Comparison of ENCODE assay signal across 7 mouse cellular contexts in the genomic region with DNA sequence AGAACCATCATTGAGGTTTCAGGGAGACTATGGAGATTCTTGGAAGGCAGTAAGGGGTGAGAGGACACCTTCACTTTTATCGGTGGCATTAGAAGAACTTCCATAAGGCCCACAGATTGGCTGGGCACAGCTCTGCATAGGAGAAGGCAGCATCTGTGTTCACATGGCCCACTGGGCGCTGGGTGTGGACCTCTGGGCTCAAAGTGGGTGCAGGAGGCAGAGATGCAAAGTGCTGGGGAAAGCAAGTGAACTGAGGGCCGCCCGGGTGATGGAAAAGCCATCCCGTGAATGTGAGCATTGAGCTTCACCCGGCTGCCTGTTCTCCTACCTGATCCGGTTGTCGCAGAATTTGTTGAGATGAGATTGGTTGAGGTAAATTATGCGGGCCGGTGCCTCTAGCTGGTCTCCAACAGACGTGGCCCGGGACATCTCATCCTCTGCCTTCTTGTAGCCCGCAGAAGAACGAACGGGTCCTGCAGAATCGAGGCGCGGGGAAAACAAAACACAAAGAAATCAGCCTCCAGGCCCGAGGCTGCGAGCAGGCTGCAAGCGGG.
DNase-seq lines count a peak whose midpoint lies in the region; ATAC-seq lines count a peak whose summit lies in the region.

No protein-coding gene starts in this region.

- no peaks in the 10 kb centered on the region for H3K9me3 ChIP-seq in lung, embryonic 16.5 days (ENCODE audit: control insufficient read depth, low read length)
- H3K9me3 ChIP-seq in forebrain, embryonic 15.5 days, result no peaks in the 10 kb centered on the region
- no peaks in the 10 kb centered on the region for H3K9me3 ChIP-seq in limb, embryonic 15.5 days
- H3K9me3 ChIP-seq in stomach, embryonic 14.5 days (ENCODE audit: control insufficient read depth, low read depth, low read length), result no peaks in the 10 kb centered on the region

- DNase-seq in lung, postnatal 10 days, result no peak
- no peak for DNase-seq in adrenal gland, postnatal 14 days
- DNase-seq in spleen, adult 18-20 months, result no peak

- H3K27ac ChIP-seq in lung, embryonic 16.5 days (ENCODE audit: low read length), result no peak overlapping the region
- H3K27ac ChIP-seq in forebrain, embryonic 15.5 days (replicated peaks), result peak overlapping the region; percentile 46
- no peak overlapping the region for H3K27ac ChIP-seq in limb, embryonic 15.5 days
- no peak overlapping the region for H3K27ac ChIP-seq in stomach, embryonic 14.5 days (ENCODE audit: low read length)

- peak overlapping the region; percentile 47 for H3K4me3 ChIP-seq in lung, embryonic 16.5 days (ENCODE audit: low read length)
- H3K4me3 ChIP-seq in forebrain, embryonic 15.5 days, result peak overlapping the region; percentile 62
- H3K4me3 ChIP-seq in limb, embryonic 15.5 days, result peak overlapping the region; percentile 44
- H3K4me3 ChIP-seq in stomach, embryonic 14.5 days (ENCODE audit: low read depth, low read length), result peak overlapping the region; percentile 35

- WGBS in lung, embryonic 16.5 days, result 4% methylated on average over 21 of the region's 21 CpGs
- 2% methylated on average over 21 of the region's 21 CpGs for WGBS in forebrain, embryonic 15.5 days
- WGBS in limb, embryonic 15.5 days, result 4% methylated on average over 21 of the region's 21 CpGs
- 5% methylated on average over 21 of the region's 21 CpGs for WGBS in stomach, embryonic 14.5 days

- peaks cover 5% of the 10 kb centered on the region; the same call in 1 of the 2 replicates for H3K27me3 ChIP-seq in lung, embryonic 16.5 days (ENCODE audit: control insufficient read depth, insufficient read depth, low read depth, low read length)
- no peaks in the 10 kb centered on the region for H3K27me3 ChIP-seq in forebrain, embryonic 15.5 days
- H3K27me3 ChIP-seq in limb, embryonic 15.5 days, result no peaks in the 10 kb centered on the region
- no peaks in the 10 kb centered on the region for H3K27me3 ChIP-seq in stomach, embryonic 14.5 days (ENCODE audit: control insufficient read depth, insufficient read depth, low read length)

- no peak for ATAC-seq in lung, embryonic 16.5 days (ENCODE audit: low read depth)
- peak; percentile 71 for ATAC-seq in forebrain, embryonic 15.5 days (replicated peaks)
- no peak for ATAC-seq in limb, embryonic 15.5 days (ENCODE audit: insufficient number of reproducible peaks, low FRiP score, low TSS enrichment, low read depth)
- peak; percentile 37; the same call in 1 of the 2 replicates for ATAC-seq in stomach, embryonic 14.5 days (ENCODE audit: insufficient number of reproducible peaks, insufficient read depth, low FRiP score, low read depth)

- peaks cover 7% of the 10 kb centered on the region for H3K4me1 ChIP-seq in lung, embryonic 16.5 days (replicated peaks; ENCODE audit: control insufficient read depth, insufficient read depth, low read length)
- H3K4me1 ChIP-seq in forebrain, embryonic 15.5 days, result peaks cover 9% of the 10 kb centered on the region
- peaks cover 12% of the 10 kb centered on the region for H3K4me1 ChIP-seq in limb, embryonic 15.5 days
- H3K4me1 ChIP-seq in stomach, embryonic 14.5 days (ENCODE audit: control insufficient read depth, insufficient read depth, low read length), result peaks cover 9% of the 10 kb centered on the region; the same call in 1 of the 2 replicates

- H3K4me2 ChIP-seq in lung, embryonic 16.5 days (ENCODE audit: low read depth, low read length), result peak overlapping the region; percentile 73
- peak overlapping the region; percentile 81 for H3K4me2 ChIP-seq in forebrain, embryonic 15.5 days (replicated peaks)
- peak overlapping the region; percentile 85 for H3K4me2 ChIP-seq in limb, embryonic 15.5 days
- peak overlapping the region; percentile 82 for H3K4me2 ChIP-seq in stomach, embryonic 14.5 days (replicated peaks; ENCODE audit: low read depth, low read length)

- H3K9ac ChIP-seq in lung, embryonic 16.5 days (ENCODE audit: low read length), result no peak overlapping the region
- H3K9ac ChIP-seq in forebrain, embryonic 15.5 days (replicated peaks), result peak overlapping the region; percentile 75
- no peak overlapping the region for H3K9ac ChIP-seq in limb, embryonic 15.5 days
- no peak overlapping the region for H3K9ac ChIP-seq in stomach, embryonic 14.5 days (replicated peaks; ENCODE audit: low read depth, low read length)

- H3K36me3 ChIP-seq in lung, embryonic 16.5 days (ENCODE audit: control insufficient read depth, insufficient read depth, low read length), result no peaks in the 10 kb centered on the region
- no peaks in the 10 kb centered on the region for H3K36me3 ChIP-seq in forebrain, embryonic 15.5 days
- no peaks in the 10 kb centered on the region for H3K36me3 ChIP-seq in limb, embryonic 15.5 days
- no peaks in the 10 kb centered on the region for H3K36me3 ChIP-seq in stomach, embryonic 14.5 days (ENCODE audit: control insufficient read depth, insufficient read depth, low read length)

Comparison
In these comparisons a context has a peak if more than half of its experiments do, and no peak if none do; other contexts are left out.
1. ATAC-seq: peak in forebrain, embryonic 15.5 days (single experiment) and stomach, embryonic 14.5 days (single experiment); none in lung, embryonic 16.5 days (single experiment) and limb, embryonic 15.5 days (single experiment).
2. Peak in every context shown above with its lines, with median percentiles within 50 percentile points of each other: H3K4me2 ChIP-seq and H3K4me3 ChIP-seq.